Mouse (Mus musculus) thymus, postnatal 36 days (tissue): ENCODE measurements at regions not wholly inside any gene's neighbourhood (a gene's known extent, or its start where the extent isn't known, plus 50 kb on each side); places are given as distances from the start of the nearest gene placed in this dataset.

Source experiments
- DNase-seq, 2 experiments: peaks; one replicate each; pipeline ENCODE4 v3.0.0; 2022; ENCODE audit warnings: mixed read lengths in 2 of 2

DNA sequence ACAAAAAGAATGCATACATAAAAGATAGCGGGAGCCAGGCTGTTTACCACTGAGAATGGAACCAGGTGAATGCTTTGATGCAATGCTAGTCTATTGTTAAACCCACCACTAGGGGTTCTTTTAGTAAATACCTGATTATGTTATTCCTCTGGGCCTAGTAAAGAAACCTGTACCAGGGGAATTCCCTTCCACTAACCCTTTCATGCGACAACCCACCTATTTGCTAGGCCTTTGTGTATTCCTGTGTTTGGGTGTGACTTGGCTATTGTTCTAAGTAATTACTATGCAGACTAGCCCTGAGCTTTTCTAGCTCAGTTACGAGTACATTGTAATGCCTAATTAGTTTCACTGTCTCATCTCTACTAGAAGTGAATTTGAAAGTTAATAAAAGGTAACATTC lies 95.9 kb upstream of the 1700066M21Rik start:
- DNase-seq = no peak

DNA sequence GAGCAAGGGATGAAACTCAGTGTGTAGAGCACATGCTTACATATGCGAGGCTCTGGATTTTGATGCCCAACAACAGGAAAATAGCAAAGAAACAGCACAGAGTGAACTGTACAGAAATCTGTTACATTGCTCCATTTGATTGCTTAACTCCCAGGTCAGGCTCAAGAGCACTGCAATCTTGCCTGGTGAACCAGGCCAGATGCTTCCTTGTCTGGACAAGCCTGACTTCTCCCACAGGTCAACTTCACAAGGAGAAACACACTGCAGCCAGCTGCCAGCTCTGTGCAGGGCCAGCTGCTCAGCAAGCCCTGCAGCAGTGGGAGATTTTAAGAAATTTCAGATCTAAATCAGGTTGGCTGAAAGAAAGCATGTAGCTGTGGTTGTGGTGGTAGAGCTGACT lies 81.2 kb upstream of the 1700066M21Rik start:
- no peak for DNase-seq

DNA sequence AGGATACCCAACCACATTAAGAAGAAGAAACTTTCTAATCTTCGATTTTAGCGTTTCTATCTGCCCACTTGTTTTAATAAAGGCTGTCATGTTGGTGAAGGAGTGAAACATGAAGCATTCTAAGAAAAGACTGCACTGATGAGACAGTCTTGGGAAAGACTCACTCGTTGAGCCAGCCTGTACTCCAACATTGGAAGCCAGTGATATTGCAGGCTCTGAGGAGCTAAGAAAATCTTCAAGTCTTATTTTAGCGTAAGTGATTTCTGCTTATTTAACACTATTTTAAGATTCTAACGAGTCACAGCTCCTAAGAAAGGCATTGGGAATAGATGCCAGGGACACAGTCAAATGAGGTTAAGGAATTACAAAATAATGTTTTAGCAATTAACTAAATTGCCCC lies 78.9 kb upstream of the 1700066M21Rik start:
- DNase-seq = no peak

DNA sequence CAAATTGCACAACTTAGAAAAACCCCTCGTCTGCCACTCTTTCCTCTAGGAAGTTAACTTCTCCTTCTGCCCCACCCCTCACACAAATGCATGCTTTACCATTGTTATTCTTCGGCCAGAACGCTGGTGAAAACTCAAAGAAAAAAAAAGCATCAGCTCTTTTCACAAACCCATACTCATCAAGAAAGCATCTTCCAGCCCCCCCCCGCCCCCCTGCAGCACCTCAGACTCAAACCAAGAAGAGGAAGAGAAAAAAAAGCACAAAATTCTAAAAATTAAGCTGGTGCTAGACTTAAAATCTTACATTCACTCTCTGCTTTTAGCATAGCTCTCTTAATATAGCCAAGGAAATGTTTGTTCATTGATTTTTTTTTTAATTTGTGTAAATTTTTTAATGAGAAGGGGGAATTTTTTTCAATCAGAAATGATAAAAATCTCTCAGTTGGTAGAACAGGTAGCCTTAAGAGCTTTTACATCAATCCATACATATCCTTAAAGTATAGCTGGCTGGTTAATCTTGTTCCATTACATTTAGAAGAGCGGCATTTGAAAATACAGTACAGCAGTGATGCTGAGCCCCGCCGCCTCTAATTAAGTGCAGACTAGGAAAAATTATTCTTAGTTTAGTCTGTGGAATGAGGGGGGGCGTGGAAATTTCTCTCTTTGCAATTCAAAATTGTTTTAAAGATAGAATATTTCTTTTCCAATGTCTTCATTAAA lies 76.0 kb upstream of the 1700066M21Rik start:
- no peak for DNase-seq

DNA sequence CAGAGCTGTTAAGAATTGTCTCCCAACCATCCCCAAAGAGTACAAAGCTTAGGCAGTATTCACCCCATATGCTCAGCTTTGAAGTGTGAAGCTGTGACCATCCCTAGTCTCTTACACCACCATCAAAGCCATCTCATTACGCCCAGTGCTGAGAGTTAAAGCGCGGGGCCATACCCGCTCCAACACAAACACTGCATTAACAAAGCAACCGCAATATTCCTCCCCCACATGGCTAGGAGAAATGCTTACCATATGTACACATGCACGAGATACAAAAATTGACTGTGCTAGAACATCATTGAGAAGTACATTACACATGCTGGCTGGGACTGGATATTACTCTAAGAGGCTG lies 75.5 kb upstream of the 1700066M21Rik start:
- DNase-seq = no peak

DNA sequence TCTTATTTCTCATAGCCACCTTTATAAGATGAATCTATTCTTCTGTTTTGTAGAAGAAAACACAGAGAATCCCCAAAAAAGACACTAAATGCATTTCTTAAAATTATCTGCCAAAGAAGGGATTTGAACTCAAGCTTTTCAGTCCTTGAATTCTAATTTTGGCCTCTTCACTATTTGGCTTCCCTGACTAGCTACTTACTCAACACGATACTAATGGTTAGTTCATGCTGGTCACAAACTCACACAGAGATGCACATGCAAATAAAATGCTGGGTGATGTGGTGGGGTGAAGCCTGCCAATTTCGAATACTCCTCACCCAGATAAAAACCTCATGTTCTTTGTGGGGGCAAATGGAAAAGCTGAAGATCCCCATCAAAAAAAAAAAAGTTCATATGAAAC lies 72.7 kb upstream of the 1700066M21Rik start:
- DNase-seq = no peak

DNA sequence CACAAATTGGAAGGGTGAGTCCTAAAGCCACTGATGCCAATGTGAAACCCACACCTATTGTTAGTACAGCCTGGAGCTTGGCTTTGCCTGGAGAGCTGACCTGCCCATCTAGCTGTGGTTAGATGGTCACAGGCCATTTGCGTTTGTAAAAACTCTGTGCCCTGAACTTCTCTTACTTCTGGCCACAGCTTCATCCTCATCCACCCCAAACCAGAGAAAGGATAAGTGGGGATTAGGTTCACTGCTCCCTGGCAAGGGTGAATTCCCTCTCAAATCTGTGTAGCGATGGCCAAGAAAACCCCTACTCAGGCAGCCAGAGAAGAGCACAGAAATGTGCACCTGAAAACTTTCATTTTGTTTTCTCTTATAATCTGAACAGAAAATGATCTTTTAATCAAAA lies 54.9 kb upstream of the 1700066M21Rik start:
- DNase-seq = no peak

DNA sequence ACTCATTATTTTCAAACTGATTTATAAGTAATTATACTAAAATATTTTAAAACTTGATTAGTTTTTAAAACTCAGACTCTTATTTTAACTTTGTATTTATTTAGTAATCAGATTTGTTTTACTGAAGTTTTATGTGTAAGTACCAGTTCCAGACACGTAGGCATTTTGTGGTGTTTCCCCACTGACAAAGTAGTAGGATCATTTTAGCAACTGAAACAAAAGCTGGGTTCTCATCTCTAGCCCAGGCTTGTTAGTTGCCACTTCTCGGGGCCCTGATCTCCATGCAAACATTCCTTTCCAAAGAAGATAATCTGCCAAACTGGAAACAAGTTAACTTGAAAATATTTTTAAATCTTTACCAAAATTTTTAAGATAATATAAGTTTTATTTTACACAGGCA lies 54.3 kb upstream of the 1700066M21Rik start:
- DNase-seq = no peak

DNA sequence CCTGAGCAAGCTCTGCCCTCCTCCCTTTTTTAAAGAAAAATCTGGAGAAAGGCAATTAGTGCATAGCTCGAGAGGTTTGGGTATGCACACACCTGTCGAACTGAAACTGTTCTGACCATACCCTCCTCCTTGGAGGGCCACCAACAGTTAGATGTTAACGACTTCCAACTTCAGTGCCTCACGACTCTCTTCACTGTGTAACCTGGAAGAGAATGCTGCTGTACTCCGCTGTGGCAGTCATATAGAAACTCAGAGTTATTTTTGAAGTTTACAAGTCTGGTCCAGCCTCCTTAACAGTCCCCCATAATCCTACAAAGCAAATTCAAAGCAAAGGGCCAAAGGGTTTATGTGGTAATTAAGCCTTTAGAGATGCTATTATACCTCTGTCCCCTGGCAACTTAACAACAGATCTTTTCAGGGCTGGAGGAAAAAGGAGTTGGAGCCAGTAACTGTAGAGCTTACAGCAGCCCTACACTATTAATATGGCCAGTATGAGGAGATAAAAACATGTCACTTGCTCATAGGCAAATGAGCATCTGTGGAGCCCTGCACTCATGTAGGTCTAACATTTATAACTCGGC lies 51.7 kb upstream of the 1700066M21Rik start:
- DNase-seq = no peak
